Mouse (Mus musculus) urinary bladder, postnatal 25 days (tissue): Measurements from ENCODE around the gene Parp12.

Experiments
- DNase-seq: peaks from one replicate; pipeline ENCODE4 v3.0.0; 2022; ENCODE audit warnings: low spot score

Parp12 gene

DNA sequence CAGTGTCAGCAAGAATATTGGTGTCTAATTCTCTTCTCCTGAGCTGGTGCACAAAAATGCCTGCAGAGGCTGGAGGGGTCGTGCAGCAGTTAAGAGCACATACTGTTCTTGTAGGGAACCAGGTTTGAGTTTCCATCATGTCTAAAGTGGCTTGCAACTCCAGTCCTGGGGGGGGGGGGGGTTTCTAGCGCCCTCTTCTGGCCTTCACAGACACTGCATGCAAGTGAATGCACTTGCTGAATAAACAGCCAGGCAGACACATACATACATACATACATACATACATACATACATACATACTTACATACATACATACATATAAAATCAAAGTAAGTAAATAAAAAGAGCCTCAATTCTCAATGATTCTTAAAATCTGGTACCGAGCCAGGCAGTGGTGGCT, 59.8 kb downstream of the Parp12 start:
- no peak for DNase-seq

DNA sequence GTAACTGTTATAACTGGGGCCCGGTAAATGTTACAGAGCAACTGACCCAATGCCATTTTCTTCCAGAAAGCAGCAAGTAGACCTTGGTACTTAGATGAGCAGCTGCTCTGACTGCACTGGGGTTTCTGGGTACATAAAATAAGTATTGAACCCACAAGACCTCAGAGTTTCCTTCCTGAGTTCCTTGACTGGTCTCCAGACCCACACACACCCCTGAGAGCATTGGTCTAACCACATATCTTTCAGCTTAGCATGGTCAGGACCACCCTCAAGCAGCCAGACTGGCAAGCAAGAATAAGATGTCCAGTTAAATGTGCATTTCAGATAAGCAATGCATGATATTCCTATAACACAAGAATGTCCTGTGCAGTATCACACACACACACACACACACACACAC, 61.0 kb downstream of the Parp12 start:
- DNase-seq, result no peak

DNA sequence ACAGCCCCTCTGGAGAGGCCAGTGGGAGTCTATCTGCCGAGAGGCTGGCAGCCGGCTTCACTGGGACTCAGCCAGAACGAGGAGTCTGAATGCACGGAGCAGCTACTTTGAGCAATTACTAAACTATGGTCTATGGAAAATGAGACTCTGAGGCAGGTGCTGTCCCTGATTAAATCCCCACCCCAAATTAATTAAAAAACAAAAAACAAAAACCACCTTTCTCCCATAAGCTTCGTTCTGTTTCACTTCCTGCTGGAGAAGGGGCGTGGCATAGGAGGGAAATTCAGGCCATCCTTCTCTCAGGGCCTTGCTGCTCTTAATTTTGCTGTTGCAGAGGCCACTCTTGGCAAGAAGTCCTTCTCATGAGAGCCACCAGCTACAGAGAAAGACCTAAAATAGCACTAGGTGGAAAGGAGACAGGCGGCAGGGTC, 62.3 kb downstream of the Parp12 start:
- DNase-seq, result no peak

DNA sequence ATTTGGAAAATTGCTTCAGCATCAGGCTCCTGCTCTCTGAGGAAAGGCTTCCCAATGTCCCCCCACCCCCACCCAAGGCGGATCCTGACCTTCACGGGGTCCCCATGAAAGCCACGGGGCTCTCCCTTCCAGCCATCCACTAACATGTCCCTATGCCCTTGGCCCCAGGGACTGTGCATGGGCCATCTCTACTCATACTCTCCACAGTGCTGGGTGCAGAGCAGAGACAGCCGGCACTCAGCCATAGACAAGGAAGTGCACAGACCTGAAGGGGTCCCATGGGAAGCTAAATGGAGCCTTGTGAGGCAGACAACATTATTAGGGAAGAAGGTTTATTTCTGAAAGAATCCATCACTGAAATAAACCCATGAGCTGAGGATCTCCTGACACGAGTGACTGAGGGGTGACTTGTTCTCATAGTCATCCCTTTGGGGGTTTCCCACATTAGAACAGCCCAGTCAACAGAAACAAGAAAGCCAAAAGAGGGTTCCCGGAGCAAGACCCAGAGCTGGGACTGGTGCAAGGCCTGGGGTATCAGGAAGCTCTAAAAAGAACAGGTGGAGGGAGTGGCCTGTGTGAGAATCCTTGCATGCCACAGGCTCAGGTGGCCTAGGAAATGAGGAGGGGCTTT, 63.2 kb downstream of the Parp12 start:
- DNase-seq, result no peak

DNA sequence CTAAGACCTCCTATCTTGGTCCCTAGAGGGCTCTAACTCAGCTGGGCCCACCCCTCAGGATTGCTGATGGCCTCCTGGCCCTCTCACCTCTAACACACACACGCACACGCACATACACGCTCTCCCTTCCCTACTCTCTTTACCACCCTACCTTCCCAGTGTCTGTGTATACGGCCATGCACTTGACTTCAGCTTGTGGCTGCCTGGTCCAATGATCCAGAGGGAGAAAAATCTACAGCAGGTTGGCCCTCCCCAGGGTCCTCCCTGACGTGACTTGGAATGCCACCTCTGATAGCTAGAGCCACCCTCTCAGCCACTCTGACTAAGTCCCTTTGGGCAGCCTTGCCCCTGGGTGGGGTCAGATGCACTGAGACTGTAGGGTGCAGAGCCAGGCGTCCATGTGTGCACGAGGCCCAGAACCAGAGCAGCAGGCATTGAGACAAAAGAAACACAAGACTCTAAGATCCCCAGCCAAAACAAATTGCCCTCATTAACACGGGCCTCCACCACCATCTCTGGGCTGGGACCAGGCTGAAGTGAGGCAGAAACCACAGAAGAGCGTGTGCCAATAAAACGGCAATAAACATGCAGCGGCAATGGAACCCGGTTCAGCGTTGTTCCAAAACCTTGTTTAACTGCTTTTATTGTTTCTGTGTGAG, 63.8 kb downstream of the Parp12 start:
- DNase-seq, result no peak

DNA sequence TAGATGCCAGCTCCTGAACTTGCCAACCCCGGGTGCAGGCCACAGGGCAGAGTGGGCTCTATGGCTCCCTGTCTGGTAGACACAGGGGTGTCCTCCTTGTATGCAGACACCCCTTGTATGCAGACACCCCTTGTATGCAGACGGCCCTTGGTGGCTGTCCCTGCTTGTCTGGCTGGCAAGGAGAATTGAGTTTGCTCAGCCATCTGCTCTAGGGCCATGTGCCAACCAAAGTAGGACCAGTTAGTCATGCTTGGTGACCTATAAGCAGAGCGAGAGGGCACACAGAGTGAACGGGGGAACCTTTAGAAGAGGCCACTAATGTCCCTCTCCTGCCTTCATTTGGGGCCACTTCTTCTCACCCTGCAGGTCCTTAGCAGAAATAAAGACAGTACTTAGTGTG, 65.5 kb downstream of the Parp12 start:
- DNase-seq, result no peak

DNA sequence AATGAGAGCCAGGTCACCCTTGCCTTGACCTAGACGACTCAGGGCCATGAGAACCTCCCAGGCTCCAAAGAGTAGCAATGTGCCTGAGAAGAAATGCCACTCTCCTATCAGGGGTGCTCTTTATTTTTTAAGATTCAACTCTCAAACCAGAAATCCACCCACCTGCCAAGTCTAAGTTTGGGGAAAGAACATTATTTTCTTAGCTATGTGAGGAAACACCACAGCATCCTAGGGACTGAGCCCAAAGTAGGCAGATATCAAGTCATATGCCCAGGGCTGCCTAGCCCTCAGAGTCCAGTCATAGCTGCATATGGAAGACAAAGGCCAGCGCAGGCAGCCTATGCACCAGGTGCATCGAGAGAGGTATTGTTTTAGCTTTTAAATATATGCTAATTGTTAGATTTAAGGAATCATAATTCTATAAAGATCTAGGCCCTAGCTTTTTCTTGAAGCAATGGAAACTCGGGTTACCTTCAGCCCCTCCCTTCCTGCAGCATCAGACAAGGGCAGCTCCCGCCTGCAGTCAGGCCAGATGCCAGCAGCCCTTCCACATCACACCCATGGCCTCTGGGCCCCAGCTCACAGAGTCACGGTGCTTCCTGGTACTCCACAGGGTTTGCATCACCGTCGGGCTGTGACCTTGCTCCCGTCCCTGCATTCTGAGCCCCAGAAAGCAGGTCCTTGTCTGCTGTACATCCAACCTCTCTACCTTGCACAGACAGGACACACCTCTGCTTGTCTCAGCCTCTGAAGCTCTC, 66.2 kb downstream of the Parp12 start:
- DNase-seq, result no peak

DNA sequence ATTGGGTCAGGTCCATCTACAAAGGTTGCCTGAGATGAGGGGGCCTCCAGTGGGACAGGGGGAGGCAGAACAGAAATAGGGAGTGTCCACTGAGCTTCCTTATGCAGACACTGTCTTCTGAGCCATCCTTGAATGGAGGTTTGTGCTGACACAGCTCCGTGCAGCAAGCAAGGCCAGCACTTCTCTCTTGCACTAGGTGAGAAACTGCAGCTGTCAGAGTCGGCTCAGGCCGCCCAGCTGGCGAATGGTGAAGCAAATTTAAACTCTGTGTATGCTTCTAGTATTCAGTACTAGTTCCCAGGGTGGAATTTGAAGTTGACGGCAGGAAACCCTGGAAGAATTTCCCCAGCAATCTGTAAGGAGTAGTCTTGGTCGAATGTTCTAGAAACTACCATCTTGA, 67.3 kb downstream of the Parp12 start:
- no peak for DNase-seq

DNA sequence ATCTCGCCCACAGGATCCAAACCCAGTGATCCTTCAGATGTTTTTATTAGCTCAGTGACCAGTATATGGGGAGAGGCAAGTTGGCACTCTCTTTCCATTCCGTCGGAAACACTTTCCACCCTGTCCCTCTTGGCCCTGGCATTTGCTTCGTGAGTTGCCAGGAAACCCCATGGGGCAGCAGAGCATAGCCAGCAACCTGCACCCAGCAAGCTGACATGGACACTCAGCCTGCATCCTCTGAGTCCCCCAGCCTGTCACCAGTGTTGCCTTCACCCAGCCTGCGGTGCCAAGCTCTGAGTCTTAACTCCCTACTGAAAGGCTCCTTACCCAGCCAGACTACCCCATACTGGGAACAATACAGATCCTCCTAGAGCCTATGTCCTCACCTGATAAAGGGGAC, 69.0 kb downstream of the Parp12 start:
- DNase-seq, result no peak

DNA sequence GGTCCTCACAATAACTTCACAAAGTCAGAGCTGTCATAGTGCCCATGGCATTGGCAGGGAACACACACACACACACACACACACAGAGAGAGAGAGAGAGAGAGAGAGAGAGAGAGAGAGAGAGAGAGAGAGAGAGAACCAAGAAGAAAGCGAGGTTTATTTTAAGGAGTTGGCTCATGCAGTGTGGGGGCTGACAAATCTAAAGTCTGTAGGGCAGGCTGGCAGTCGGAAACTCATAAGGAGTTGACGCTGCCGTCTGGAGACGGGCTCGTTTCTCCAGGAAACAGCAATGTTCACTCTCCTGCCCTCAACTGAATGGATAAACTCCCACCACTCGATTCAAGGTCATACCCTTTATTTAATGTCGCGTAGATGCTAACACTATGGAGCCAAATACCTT, 77.7 kb downstream of the Parp12 start:
- DNase-seq, result no peak
